Mouse (Mus musculus) ES-Bruce4 (cell line): ENCODE results near the gene Zfp239.

Source experiments
- CTCF ChIP-seq: IDR thresholded peaks from one replicate; pipeline ENCODE4 v1.8.1; 2011; ENCODE audit warnings: low read depth, low read length
- POLR2A ChIP-seq: IDR thresholded peaks from one replicate; pipeline ENCODE4 v1.8.1; 2011; ENCODE audit warnings: low read length; ENCODE audit not compliant: insufficient read depth

- TF ChIP-seq CTCF = no peak
- no peak for TF ChIP-seq POLR2A
Measured at GRCm38 (mm10) chr6:117890257-117890656, 28.4 kb downstream of the Zfp239 start.
